Mouse (Mus musculus): ENCODE measurements around the gene Taar4. TPM values are rescaled to one million over a fixed set of nuclear protein-coding genes. Genes with fewer than 3 reads are reported as not detected.

Taar4 gene
- polyA plus RNA-seq (2015; fragmentation: Nextera tagmentation; extraction: Ambion mirVana), result 0.19 TPM in 1 of 2 replicates, not detected in the other

DNA sequence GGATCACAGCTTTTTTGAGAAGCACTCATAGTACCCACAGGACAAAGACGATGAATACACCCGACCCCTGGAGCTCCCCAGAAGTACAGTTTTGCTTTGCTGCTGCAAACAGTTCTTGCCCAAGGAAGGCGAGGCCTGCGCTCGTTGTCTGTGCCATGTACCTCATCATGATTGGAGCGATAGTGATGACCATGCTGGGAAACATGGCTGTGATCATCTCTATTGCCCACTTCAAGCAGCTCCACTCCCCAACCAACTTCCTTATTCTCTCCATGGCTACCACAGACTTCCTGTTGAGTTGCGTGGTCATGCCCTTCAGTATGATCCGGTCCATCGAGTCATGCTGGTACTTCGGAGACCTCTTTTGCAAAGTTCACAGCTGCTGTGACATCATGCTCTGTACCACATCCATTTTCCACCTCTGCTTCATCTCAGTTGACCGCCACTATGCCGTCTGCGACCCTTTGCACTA is at the start of gene Taar4:
Taar4 (plus strand) TSS at position 51 of the 472 bp plus-strand sequence.

DNA sequence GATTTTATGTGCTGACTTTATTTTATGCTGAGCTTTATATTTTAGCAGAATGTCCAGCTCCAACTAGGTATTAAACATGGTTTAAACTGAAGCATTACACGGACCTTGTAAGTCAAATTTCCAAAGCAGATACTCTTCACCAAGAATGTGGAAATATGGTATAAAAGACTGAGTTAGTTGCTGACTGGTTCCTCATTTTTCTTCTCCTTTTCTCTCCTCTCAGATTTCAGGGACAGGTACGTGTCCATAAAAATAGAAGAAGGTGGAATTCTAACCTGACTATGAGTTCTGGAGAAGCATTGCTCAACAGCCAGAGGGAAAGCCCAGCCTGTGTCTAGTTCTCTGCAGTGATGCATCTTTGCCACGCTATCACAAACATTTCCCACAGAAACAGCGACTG is 40.2 kb upstream of the Taar4 start, which contains the start of gene Taar1:
Taar1 (plus strand) TSS at position 301 of the 400 bp plus-strand sequence.

DNA sequence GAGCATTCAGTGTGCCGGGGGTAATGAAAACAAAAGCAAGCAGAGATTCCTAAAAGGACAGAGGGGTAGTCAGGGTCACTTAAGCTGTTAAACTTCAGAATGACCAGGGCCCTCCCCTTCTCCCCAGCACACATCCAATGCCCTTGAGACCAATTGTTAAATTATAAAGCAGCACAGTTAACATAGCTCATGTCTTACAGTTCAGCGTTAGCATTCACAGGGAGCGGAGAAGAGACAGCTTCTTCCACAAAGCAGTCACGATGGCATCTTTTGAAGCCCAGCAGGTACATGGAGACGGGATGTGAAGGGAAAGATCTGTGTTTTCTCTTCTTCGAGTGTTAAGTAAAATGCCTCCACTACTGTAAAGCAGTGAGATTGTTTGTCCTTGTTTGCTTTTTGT is 22.0 kb upstream of the Taar4 start, which contains the start of gene Taar2:
Taar2 (plus strand) TSS at position 261 of the 400 bp plus-strand sequence.

DNA sequence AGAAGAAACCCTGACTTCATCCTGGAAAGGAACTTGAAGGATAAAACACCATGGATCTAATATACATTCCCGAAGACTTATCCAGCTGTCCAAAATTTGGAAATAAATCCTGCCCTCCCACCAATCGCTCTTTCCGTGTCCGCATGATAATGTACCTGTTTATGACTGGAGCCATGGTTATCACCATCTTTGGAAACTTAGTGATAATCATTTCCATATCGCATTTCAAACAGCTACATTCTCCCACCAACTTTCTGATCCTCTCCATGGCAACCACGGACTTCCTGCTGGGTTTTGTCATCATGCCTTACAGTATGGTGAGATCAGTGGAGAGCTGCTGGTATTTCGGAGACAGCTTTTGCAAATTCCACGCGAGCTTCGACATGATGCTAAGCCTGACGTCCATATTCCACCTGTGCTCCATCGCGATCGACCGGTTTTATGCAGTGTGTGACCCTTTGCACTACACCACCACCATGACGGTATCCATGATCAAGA is 10.7 kb upstream of the Taar4 start, which contains the start of gene Taar3:
Taar3 (plus strand) TSS at position 51 of the 498 bp plus-strand sequence.

DNA sequence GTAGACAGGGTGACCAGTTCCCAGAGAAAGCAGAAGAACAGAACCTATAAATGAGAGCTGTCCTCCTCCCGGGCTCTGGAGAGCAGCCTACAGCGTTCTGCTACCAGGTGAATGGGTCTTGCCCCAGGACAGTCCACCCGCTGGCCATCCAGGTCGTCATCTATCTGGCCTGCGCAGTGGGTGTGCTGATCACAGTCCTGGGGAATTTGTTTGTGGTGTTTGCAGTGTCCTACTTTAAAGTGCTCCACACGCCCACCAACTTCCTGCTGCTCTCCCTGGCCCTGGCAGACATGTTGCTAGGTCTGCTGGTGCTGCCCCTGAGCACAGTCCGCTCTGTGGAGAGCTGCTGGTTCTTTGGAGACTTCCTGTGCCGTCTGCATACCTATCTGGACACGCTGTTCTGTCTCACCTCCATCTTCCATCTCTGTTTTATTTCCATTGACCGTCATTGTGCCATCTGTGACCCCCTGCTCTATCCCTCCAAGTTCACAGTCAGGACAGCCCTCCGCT is 10.4 kb downstream of the Taar4 start, which contains the start of gene Taar5:
Taar5 (plus strand) TSS at position 51 of the 510 bp plus-strand sequence.

DNA sequence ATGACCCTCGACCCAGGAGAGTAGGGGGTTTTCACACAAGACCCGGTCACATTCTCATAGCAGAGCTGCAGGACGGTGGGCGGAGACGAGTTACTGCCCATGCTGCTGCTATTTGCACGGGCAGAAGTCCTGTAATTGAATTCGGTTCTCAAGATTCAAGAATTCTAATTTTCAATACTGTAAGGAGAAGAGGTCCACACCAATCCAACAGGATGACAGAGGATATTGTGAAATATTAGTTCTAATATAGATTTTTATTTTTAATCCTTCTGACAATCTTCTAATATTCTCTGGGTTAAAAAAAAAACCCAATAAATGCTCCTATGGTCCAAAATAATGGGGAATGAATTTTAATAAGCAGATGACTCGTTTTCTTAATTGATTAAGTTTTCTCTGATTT is 25.3 kb downstream of the Taar4 start, which contains the start of gene Taar6:
Taar6 (minus strand) TSS at position 101 of the 400 bp plus-strand sequence.

DNA sequence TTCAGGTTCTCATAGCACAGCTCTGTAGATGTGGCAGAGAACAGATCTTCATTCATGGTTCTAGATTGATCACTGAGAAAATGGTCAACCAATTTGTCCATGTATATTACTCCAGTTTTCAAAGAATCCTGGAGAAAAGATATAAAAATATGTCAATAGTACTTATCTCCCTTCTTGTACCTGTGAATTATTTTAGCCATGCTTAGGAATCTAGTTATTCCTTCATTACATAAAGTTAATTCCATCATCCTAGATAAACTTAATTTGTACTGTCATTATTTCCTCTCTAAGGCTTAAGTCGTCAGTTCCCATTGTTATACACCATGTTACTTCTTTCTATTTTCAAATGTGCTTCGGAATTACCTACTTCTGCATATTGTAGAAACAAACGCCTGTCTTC is 33.1 kb downstream of the Taar4 start, which contains the start of gene Taar7a:
Taar7a (minus strand) TSS at position 101 of the 400 bp plus-strand sequence.

DNA sequence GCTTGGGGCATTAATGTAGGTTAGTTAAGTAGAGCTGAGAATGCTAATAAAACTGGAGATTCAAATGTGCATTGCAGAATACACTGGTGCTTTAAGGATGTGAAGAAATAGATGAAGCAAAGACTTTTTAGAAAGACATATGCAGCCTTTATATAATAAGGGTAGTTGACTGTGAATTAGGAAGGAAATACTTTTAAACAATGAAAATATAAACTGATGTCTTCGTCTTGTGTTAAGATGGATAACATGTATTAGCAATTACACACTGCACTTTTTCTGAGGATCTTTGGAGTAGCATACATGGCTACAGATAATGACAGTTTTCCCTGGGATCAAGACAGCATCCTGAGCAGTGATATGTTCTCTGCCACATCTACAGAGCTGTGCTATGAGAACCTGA is 39.3 kb downstream of the Taar4 start, which contains the start of gene Taar7b:
Taar7b (plus strand) TSS at position 301 of the 400 bp plus-strand sequence.

Other genes starting within 250 kb of the Taar4 start
- 107 and 111 TPM in 2 replicates for gene Rps12, start 173.2 kb upstream of the Taar4 start, polyA plus RNA-seq (2015; fragmentation: Nextera tagmentation; extraction: Ambion mirVana)
- gene Slc18b1, start 163.5 kb upstream of the Taar4 start, polyA plus RNA-seq (2015; fragmentation: Nextera tagmentation; extraction: Ambion mirVana), result 12.7 and 13.1 TPM in 2 replicates
- 0.08 TPM in 1 of 2 replicates, not detected in the other for gene Vnn3, start 109.0 kb upstream of the Taar4 start, polyA plus RNA-seq (2015; fragmentation: Nextera tagmentation; extraction: Ambion mirVana)
- 0.48 and 1.0 TPM in 2 replicates for gene Vnn1, start 65.8 kb upstream of the Taar4 start, polyA plus RNA-seq (2015; fragmentation: Nextera tagmentation; extraction: Ambion mirVana)
- not detected in 2 replicates for gene Taar1, start 40.1 kb upstream of the Taar4 start, polyA plus RNA-seq (2015; fragmentation: Nextera tagmentation; extraction: Ambion mirVana)
- gene Taar2, start 21.9 kb upstream of the Taar4 start, polyA plus RNA-seq (2015; fragmentation: Nextera tagmentation; extraction: Ambion mirVana), result 0.25 TPM in 1 of 2 replicates, not detected in the other
- not detected in 2 replicates for gene Taar3, start 10.9 kb upstream of the Taar4 start, polyA plus RNA-seq (2015; fragmentation: Nextera tagmentation; extraction: Ambion mirVana)
- 0.15 TPM in 1 of 2 replicates, not detected in the other for gene Taar5, start 10.2 kb downstream of the Taar4 start, polyA plus RNA-seq (2015; fragmentation: Nextera tagmentation; extraction: Ambion mirVana)
- gene Taar6, start 25.2 kb downstream of the Taar4 start, polyA plus RNA-seq (2015; fragmentation: Nextera tagmentation; extraction: Ambion mirVana), result not detected in 2 replicates
- gene Taar7a, start 33.0 kb downstream of the Taar4 start, polyA plus RNA-seq (2015; fragmentation: Nextera tagmentation; extraction: Ambion mirVana), result not detected in 2 replicates
- gene Taar7b, start 39.4 kb downstream of the Taar4 start, polyA plus RNA-seq (2015; fragmentation: Nextera tagmentation; extraction: Ambion mirVana), result not detected in 2 replicates
- gene Taar7d, start 66.7 kb downstream of the Taar4 start, polyA plus RNA-seq (2015; fragmentation: Nextera tagmentation; extraction: Ambion mirVana), result not detected in 2 replicates
- not detected in 2 replicates for gene Taar7e, start 77.1 kb downstream of the Taar4 start, polyA plus RNA-seq (2015; fragmentation: Nextera tagmentation; extraction: Ambion mirVana)
- not detected in 2 replicates for gene Taar7f, start 89.0 kb downstream of the Taar4 start, polyA plus RNA-seq (2015; fragmentation: Nextera tagmentation; extraction: Ambion mirVana)
- not detected in 2 replicates for gene Taar8a, start 116.0 kb downstream of the Taar4 start, polyA plus RNA-seq (2015; fragmentation: Nextera tagmentation; extraction: Ambion mirVana)
- gene Taar8b, start 131.8 kb downstream of the Taar4 start, polyA plus RNA-seq (2015; fragmentation: Nextera tagmentation; extraction: Ambion mirVana), result not detected in 2 replicates
- not detected in 2 replicates for gene Taar8c, start 141.4 kb downstream of the Taar4 start, polyA plus RNA-seq (2015; fragmentation: Nextera tagmentation; extraction: Ambion mirVana)
- not detected in 2 replicates for gene Taar9, start 149.0 kb downstream of the Taar4 start, polyA plus RNA-seq (2015; fragmentation: Nextera tagmentation; extraction: Ambion mirVana)
- gene Stx7, start 188.8 kb downstream of the Taar4 start, polyA plus RNA-seq (2015; fragmentation: Nextera tagmentation; extraction: Ambion mirVana), result 272 and 281 TPM in 2 replicates

Measured in neural tube, postnatal 0 days (tissue).